Mouse (Mus musculus): ENCODE measurements around the gene Olfr12. TPM values are rescaled to one million over a fixed set of nuclear protein-coding genes. Genes with fewer than 3 reads are reported as not detected.

Gene Olfr12
- polyA plus RNA-seq, 1 experiment, result not detected

DNA sequence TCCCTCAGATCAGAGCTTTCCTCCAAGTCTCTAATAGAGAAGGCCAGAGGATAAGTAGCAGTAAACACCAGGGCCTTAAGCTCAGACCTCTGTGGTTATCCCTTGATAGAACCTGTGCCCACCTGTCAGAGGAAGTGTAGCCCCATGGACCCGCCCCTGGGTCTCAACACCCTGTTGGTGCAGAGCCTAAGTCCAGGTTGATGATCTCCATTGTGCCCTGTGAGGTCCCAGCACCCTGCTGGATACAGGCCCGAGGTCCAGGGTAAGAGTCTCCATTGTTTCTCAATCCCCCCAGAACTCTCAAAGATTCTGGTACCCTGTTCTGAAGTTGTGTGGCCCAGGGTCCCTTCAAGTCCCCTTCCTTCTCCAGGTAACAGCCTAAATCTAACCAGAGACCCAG lies 28.5 kb downstream of the Olfr12 start:
- Histone ChIP-seq H3K27ac (ENCODE audit: insufficient read depth, low read depth, low read length) (no peak overlapping the region), H3K4me3 (ENCODE audit: insufficient read depth, low read depth, low read length) (no peak overlapping the region), H3K4me1 (ENCODE audit: control insufficient read depth, insufficient read depth, low read length) (no peaks in the 10 kb centered on the region; the same call in 1 of the 2 replicates)
- TF ChIP-seq CTCF (IDR thresholded peaks at IDR 0.05; ENCODE audit: insufficient read depth, low read depth, low read length) (no peak), POLR2A (IDR thresholded peaks at IDR 0.05; ENCODE audit: insufficient read depth, low read depth, low read length) (no peak)
- 64% methylated on average over 2 of the region's 2 CpGs for WGBS

DNA sequence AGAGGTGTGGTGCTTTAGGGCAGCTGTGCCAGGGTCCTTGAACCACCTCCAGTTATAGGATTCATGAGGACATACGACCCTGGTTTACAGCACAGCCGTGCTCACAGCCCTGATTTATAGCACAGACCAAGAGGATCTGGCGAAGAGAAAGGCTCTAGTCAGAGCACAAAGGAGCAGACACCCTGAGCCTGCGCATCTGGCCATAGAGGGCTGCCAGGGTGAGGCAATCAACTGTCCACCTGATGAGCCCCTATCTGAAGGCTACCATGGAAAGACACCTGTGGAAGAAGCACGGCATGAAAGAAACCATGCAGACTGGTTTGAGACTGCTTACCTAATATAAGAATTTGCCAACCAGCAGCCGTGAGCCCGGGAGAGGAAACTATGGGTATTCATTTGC lies 29.0 kb downstream of the Olfr12 start:
- Histone ChIP-seq H3K4me3 (ENCODE audit: insufficient read depth, low read depth, low read length) (no peak overlapping the region), H3K27ac (ENCODE audit: insufficient read depth, low read depth, low read length) (no peak overlapping the region), H3K4me1 (ENCODE audit: control insufficient read depth, insufficient read depth, low read length) (peaks cover 1% of the 10 kb centered on the region; the same call in 1 of the 2 replicates)
- 85% methylated on average over 7 of the region's 7 CpGs for WGBS
- TF ChIP-seq CTCF (IDR thresholded peaks at IDR 0.05; ENCODE audit: insufficient read depth, low read depth, low read length) (no peak), POLR2A (IDR thresholded peaks at IDR 0.05; ENCODE audit: insufficient read depth, low read depth, low read length) (no peak)

DNA sequence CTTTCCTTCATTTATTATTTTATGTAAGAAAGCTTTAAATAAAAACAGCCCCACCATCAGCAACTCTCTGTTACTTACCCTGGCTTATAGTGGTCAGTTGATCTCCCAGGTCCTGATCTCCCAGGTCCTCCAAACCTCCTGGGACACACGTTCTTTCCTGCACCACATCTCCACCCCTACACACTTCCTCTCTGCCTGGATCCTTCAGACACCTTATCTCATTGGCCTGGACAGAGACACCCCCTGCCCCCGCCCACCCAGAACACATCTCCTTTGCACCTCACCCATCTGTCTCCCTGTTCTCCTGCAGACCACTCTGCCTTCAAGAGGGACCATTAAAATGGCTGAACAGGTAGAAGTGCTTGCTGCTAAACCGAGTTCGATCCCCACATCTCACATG lies 29.4 kb downstream of the Olfr12 start:
- Histone ChIP-seq H3K4me1 (ENCODE audit: control insufficient read depth, insufficient read depth, low read length) (peaks cover 6% of the 10 kb centered on the region; the same call in 1 of the 2 replicates), H3K4me3 (ENCODE audit: insufficient read depth, low read depth, low read length) (no peak overlapping the region), H3K27ac (ENCODE audit: insufficient read depth, low read depth, low read length) (no peak overlapping the region)
- WGBS, result 82% methylated on average over 4 of the region's 4 CpGs
- no peak for TF ChIP-seq POLR2A (IDR thresholded peaks at IDR 0.05; ENCODE audit: insufficient read depth, low read depth, low read length)
- TF ChIP-seq CTCF (IDR thresholded peaks at IDR 0.05; ENCODE audit: insufficient read depth, low read depth, low read length), result no peak

DNA sequence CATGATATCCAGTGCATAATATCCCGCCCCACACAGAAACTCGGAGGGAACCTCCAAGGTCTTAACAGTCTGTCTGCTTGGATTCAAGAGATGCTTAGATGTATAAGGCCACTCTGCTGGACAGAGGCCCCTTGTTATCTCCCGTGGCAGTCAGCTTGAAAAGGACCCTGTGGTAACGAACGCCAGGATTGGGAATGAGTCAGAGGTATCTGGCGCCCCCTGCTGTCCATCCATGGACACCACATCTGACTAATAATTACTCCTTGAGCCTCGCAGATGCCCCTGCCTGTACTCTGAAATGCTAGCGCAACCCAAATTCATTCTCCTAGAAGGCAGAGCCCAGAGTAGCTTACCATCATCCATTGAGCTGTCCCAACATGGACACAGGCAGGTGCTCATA lies 30.2 kb downstream of the Olfr12 start:
- peak; percentile 41; the same call in 1 of the 2 replicates for TF ChIP-seq CTCF (IDR thresholded peaks at IDR 0.05; ENCODE audit: insufficient read depth, low read depth, low read length)
- no peak for TF ChIP-seq POLR2A (IDR thresholded peaks at IDR 0.05; ENCODE audit: insufficient read depth, low read depth, low read length)
- Histone ChIP-seq H3K4me3 (ENCODE audit: insufficient read depth, low read depth, low read length) (no peak overlapping the region), H3K27ac (ENCODE audit: insufficient read depth, low read depth, low read length) (no peak overlapping the region), H3K4me1 (ENCODE audit: control insufficient read depth, insufficient read depth, low read length) (peaks cover 7% of the 10 kb centered on the region; the same call in 1 of the 2 replicates)
- WGBS, result 5% methylated on average over 8 of the region's 8 CpGs

DNA sequence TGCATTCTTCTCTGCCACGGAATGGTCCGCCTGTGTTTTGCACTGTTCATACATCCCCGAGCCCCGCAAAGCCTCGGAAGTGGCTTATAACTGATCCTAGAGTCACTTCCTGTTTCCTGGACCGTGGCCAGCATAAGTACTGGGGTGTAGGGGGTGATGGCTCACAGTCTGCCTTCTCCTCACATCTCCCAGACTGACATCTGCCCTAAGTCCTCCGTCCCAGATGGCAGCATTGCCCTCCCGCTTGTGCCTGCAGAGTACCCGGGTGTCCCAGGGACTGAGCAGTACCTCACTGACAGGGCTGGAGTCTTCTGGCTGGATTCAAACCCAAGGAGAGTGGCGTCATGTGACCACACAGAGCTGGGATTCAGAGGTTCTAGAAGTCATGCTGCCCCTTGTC lies 30.6 kb downstream of the Olfr12 start:
- WGBS, result 43% methylated on average over 10 of the region's 10 CpGs
- Histone ChIP-seq H3K4me1 (ENCODE audit: control insufficient read depth, insufficient read depth, low read length) (peaks cover 7% of the 10 kb centered on the region; the same call in 1 of the 2 replicates), H3K27ac (ENCODE audit: insufficient read depth, low read depth, low read length) (no peak overlapping the region), H3K4me3 (ENCODE audit: insufficient read depth, low read depth, low read length) (no peak overlapping the region)
- TF ChIP-seq POLR2A (IDR thresholded peaks at IDR 0.05; ENCODE audit: insufficient read depth, low read depth, low read length), result no peak
- TF ChIP-seq CTCF (IDR thresholded peaks at IDR 0.05; ENCODE audit: insufficient read depth, low read depth, low read length), result no peak

DNA sequence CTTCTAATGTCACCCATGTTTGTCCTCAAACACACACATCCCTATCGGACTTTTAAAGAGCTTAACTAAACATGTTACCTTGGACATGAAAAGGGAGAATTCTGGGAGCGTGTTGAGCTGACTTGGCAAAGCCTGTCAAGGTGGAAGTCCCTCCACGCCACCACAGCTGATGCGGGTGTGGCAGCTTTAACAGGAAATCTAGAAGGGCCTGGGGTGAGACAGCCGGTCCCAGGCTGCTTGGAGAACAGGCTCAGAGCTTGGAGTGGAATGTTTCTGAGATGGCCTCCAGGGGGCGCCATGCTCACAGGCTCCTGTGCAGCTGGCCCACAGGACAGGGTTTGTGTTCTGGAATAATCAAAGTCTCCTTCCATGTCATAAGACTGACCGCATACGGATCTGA lies 31.1 kb downstream of the Olfr12 start, which contains the start of gene Otos:
TSS of gene Otos (minus strand) at position 169 of the 400 bp plus-strand sequence.
- no peak within 1 kb of the TSS for H3K27ac ChIP-seq (ENCODE audit: insufficient read depth, low read depth, low read length)
- peak; percentile 85 for TF ChIP-seq CTCF (IDR thresholded peaks at IDR 0.05; ENCODE audit: insufficient read depth, low read depth, low read length)
- TF ChIP-seq POLR2A (IDR thresholded peaks at IDR 0.05; ENCODE audit: insufficient read depth, low read depth, low read length), result no peak
- peaks cover 7% of the 10 kb centered on the region; the same call in 1 of the 2 replicates for H3K4me1 ChIP-seq (ENCODE audit: control insufficient read depth, insufficient read depth, low read length)
- 22% methylated on average over 8 of the region's 8 CpGs for WGBS
- H3K4me3 ChIP-seq (ENCODE audit: insufficient read depth, low read depth, low read length), result no peak within 1 kb of the TSS

DNA sequence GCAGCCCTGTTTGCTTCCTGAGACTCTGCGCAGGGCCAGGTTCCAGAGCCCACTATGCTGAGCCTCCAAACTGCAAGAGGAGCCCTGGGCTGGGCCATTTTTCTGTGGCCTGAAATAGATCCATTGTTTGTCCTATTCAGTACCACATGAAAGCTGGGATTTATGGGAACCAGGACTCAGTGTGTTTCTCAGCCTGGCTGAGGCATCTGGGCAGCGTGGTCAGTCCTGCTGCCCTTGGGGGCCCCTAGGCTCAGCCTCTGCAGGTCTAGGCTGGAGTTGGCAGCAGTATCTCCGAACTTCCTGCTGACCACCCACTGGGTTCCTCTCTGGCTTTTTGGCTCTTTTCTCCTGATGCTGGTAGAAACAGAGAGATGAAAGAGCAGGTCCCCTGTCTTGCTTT lies 33.9 kb downstream of the Olfr12 start:
- no peak for TF ChIP-seq CTCF (IDR thresholded peaks at IDR 0.05; ENCODE audit: insufficient read depth, low read depth, low read length)
- no peak for TF ChIP-seq POLR2A (IDR thresholded peaks at IDR 0.05; ENCODE audit: insufficient read depth, low read depth, low read length)
- Histone ChIP-seq H3K27ac (ENCODE audit: insufficient read depth, low read depth, low read length) (no peak overlapping the region), H3K4me1 (ENCODE audit: control insufficient read depth, insufficient read depth, low read length) (peaks cover 7% of the 10 kb centered on the region; the same call in 1 of the 2 replicates), H3K4me3 (ENCODE audit: insufficient read depth, low read depth, low read length) (no peak overlapping the region)
- WGBS, result 49% methylated on average over 3 of the region's 3 CpGs

DNA sequence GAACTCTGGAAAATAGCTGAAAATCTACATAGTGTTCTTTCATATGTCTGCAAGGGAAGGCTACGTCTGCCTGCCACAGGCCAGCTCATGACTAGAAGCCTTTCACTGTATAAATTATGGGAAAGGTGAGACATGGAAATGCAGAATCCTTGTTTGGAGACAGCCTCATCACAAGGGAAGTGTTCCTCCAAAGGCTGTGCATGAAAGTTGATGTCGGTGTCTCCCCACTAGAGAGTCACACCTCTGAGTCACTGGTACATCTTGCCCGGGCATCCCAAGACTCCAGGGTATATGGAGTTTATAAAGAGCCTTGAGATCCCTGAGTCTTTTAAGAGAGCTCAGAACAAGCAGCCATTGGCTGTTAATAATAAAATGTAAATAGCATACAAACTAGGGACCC lies 35.6 kb downstream of the Olfr12 start:
- 86% methylated on average over 3 of the region's 3 CpGs for WGBS
- H3K4me1 ChIP-seq (ENCODE audit: control insufficient read depth, insufficient read depth, low read length), result peaks cover 7% of the 10 kb centered on the region; the same call in 1 of the 2 replicates
- TF ChIP-seq CTCF (IDR thresholded peaks at IDR 0.05; ENCODE audit: insufficient read depth, low read depth, low read length), result no peak
- TF ChIP-seq POLR2A (IDR thresholded peaks at IDR 0.05; ENCODE audit: insufficient read depth, low read depth, low read length), result no peak
- H3K4me3 ChIP-seq (ENCODE audit: insufficient read depth, low read depth, low read length), result no peak overlapping the region
- no peak overlapping the region for H3K27ac ChIP-seq (ENCODE audit: insufficient read depth, low read depth, low read length)

DNA sequence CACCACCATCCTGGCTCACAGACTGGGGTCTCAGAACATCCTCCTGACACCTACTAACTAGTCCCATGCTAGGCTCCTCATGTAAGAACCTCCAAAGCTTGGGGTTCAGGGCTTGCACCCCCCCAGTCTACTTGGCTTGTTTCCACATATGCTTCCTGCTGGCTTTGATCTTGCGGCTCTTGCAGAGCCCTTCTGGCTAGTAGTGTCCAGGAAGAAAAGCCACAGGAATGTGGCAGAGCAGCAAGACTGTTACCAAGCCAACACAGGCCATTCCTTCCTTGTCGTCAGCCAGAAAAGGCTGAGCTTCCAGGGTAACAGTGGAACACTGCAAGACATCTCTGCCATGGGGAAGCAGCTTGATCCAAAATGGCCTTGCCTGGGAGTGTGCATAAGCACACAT lies 37.1 kb downstream of the Olfr12 start:
- WGBS, result 49% methylated on average over 2 of the region's 2 CpGs
- Histone ChIP-seq H3K4me3 (ENCODE audit: insufficient read depth, low read depth, low read length) (no peak overlapping the region), H3K4me1 (ENCODE audit: control insufficient read depth, insufficient read depth, low read length) (peaks cover 7% of the 10 kb centered on the region; the same call in 1 of the 2 replicates), H3K27ac (ENCODE audit: insufficient read depth, low read depth, low read length) (no peak overlapping the region)
- TF ChIP-seq POLR2A (IDR thresholded peaks at IDR 0.05; ENCODE audit: insufficient read depth, low read depth, low read length), result no peak
- no peak for TF ChIP-seq CTCF (IDR thresholded peaks at IDR 0.05; ENCODE audit: insufficient read depth, low read depth, low read length)
